ENCODE assay signal across 8 mouse cellular contexts in the genomic region with DNA sequence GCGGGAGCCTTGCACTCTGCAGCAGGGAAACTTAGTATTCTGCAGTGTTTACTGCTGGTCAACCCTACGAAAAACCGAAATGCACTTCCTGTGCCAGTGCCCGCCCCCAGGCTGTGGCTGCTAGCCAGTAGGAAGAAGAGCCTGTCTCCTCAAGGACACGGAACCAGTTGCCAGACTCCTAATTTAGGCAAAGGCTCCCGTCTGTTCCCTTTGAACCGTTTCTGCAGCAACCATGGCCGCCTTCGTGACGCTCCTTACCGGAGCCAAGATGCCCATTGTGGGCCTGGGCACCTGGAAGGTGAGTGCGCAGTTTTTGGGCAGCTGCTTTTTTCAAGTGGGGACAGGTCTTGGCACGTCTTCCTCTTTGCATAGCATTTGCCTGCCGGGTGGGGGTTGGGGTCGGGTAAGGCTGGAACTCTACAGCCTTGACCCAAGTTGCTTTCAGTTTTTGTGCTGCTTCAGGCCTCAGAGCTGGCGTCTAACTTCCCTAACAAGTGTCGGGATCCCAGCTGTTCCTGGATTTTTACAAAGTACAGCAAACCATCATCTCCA. TPM values are rescaled to one million over a fixed set of nuclear protein-coding genes. Genes with fewer than 3 reads are reported as not detected.
DNase-seq lines count a peak whose midpoint lies in the region; ATAC-seq lines count a peak whose summit lies in the region.

TSS of gene Akr1b10 (plus strand) at position 109 of the 552 bp plus-strand sequence.

- peaks cover 6% of the 10 kb centered on the region; the same call in 1 of the 2 replicates for H3K4me1 ChIP-seq in hindbrain, embryonic 14.5 days (replicated peaks; ENCODE audit: control insufficient read depth, insufficient read depth, low read length)

- DNase-seq in T-cell, adult 2 months (ENCODE audit: low spot score) = peak; percentile 71
- peak; percentile 76 to 80 for DNase-seq in cerebellum, postnatal 25 days
- DNase-seq in frontal cortex, postnatal 36 days (ENCODE audit: low spot score in 2 of 2) = peak; percentile 75 to 88
- peak; percentile 63 for DNase-seq in hindbrain, embryonic 14.5 days (ENCODE audit: low spot score)
- DNase-seq in layer of hippocampus, postnatal 25 days (ENCODE audit: extremely low spot score in 1 of 2, low spot score in 1 of 2) = peak; percentile 52 to 59
- peak; percentile 78 for DNase-seq in lung, postnatal 14 days
- peak; percentile 79 for DNase-seq in ovary, postnatal 36 days (ENCODE audit: low spot score)
- peak; percentile 71 to 76 for DNase-seq in thymus, postnatal 36 days

- ATAC-seq in hindbrain, embryonic 14.5 days (ENCODE audit: low FRiP score) = peak; percentile 72; the same call in 1 of the 2 replicates

- peak within 1 kb of the TSS; percentile 33 for H3K4me3 ChIP-seq in hindbrain, embryonic 14.5 days (replicated peaks; ENCODE audit: low read length)

- H3K9me3 ChIP-seq in hindbrain, embryonic 14.5 days (ENCODE audit: control insufficient read depth, low read length) = no peaks in the 10 kb centered on the region

- peak within 1 kb of the TSS; percentile 35 for H3K9ac ChIP-seq in hindbrain, embryonic 14.5 days

- WGBS in hindbrain, embryonic 14.5 days = 2% methylated on average over 17 of the region's 17 CpGs

- peak within 1 kb of the TSS; percentile 59 for H3K4me2 ChIP-seq in hindbrain, embryonic 14.5 days (replicated peaks)

- H3K36me3 ChIP-seq in hindbrain, embryonic 14.5 days (replicated peaks; ENCODE audit: control insufficient read depth, insufficient read depth) = no peaks in the 10 kb centered on the region

- no peaks in the 10 kb centered on the region for H3K27me3 ChIP-seq in hindbrain, embryonic 14.5 days (ENCODE audit: control insufficient read depth, insufficient read depth, low read length)

- no peak within 1 kb of the TSS for H3K27ac ChIP-seq in hindbrain, embryonic 14.5 days

RNA-seq across cellular contexts. Expression of gene Akr1b10, which starts in this region (rescaled TPM):
- 10.4 and 13.2 TPM in 2 replicates for polyA plus RNA-seq in hindbrain, embryonic 14.5 days (2014; fragmentation: Nextera tagmentation; extraction: Ambion mirVana)
- total RNA-seq in layer of hippocampus, postnatal 25 days (2021) = 10 to 100 TPM; 21.6 to 26.5 TPM
